Mouse (Mus musculus) G1E (cell line): ENCODE data around the gene Cbx4. TPM values are rescaled to one million over a fixed set of nuclear protein-coding genes. Genes with fewer than 3 reads are reported as not detected.

Experiments used
- ATAC-seq: 2 replicates; pipeline ENCODE4 v1.8.0; 2016; ENCODE audit warnings: mild to moderate bottlenecking; ENCODE audit not compliant: insufficient number of reproducible peaks, poor library complexity, low FRiP score, severe bottlenecking; ENCODE audit errors: extremely low read depth
- DNase-seq: peaks from one replicate; pipeline ENCODE4 v3.0.0; 2012; ENCODE audit warnings: low spot score
- H3K27me3 ChIP-seq: 2 replicates; pipeline ENCODE4 v1.6.1; 2012; ENCODE audit warnings: mild to moderate bottlenecking, low read length, inconsistent platforms; ENCODE audit not compliant: insufficient read depth
- H3K36me3 ChIP-seq: replicated peaks from 2 replicates; pipeline ENCODE3; 2012; ENCODE audit warnings: mild to moderate bottlenecking, inconsistent platforms
- H3K4me1 ChIP-seq: 2 replicates; pipeline ENCODE4 v1.6.1; 2012; ENCODE audit warnings: low read depth, low read length, inconsistent platforms, mixed read lengths; ENCODE audit not compliant: insufficient read depth
- H3K4me3 ChIP-seq: 2 replicates; pipeline ENCODE4 v1.5.1; 2012; ENCODE audit warnings: low read depth, mild to moderate bottlenecking, inconsistent platforms, low read length, moderate library complexity, mixed read lengths
- H3K9me3 ChIP-seq: replicated peaks from 2 replicates; pipeline ENCODE4 v1.6.1; 2012; ENCODE audit warnings: inconsistent platforms
- CTCF ChIP-seq: IDR thresholded peaks from 2 replicates; pipeline ENCODE4 v1.5.1; 2012; ENCODE audit warnings: low read depth, low read length, inconsistent platforms, mixed read lengths
- GATA1 ChIP-seq: IDR thresholded peaks from 2 replicates; pipeline ENCODE4 v1.6.1; 2012; ENCODE audit warnings: borderline replicate concordance, low read length, inconsistent platforms, mixed read lengths
- GATA2 ChIP-seq: IDR thresholded peaks from 2 replicates; pipeline ENCODE4 v1.6.1; 2012; ENCODE audit warnings: low read depth, low read length, inconsistent platforms, borderline replicate concordance
- POLR2AphosphoS5 ChIP-seq: IDR thresholded peaks from 2 replicates; pipeline ENCODE4 v1.6.1; 2012; ENCODE audit warnings: low read depth, low read length, inconsistent platforms; ENCODE audit not compliant: insufficient replicate concordance
- TAL1 ChIP-seq: conservative IDR thresholded peaks from 2 replicates; pipeline ENCODE4 v1.6.1; 2012; ENCODE audit warnings: low read depth, low read length, inconsistent platforms, mixed read lengths
- polyA plus RNA-seq: library from polyadenylated mRNA; stranded (reverse); fragments of >175 nt; gene quantifications from 2 replicates; pipeline ENCODE4 v1.2.3, GENCODE M21; 2012
- total RNA-seq, 2 experiments: library from RNA; stranded (forward) in 1 of 2; stranded (reverse) in 1 of 2; fragments of 200-1000 nt in 1 of 2; fragments of >200 nt in 1 of 2; fragmentation: Nextera tagmentation in 1 of 2; gene quantifications; 2 replicates each; pipeline ENCODE4 v1.2.3; 2014 to 2017

The Cbx4 gene
- total and polyA plus RNA-seq, 3 experiments: 0.03 TPM; not detected in 2

GRCm38 (mm10) chr11:119091598-119091991, 5.6 kb upstream of the Cbx4 start:
- Histone ChIP-seq H3K4me3 (no peak overlapping the region), H3K27me3 (no peaks in the 10 kb centered on the region), H3K4me1 (no peaks in the 10 kb centered on the region), H3K36me3 (no peaks in the 10 kb centered on the region), H3K9me3 (peaks cover 78% of the 10 kb centered on the region)
- DNase-seq (no peak), ATAC-seq (no peak)
- no peak for TF ChIP-seq GATA2
- no peak for TF ChIP-seq POLR2AphosphoS5
- TF ChIP-seq TAL1: no peak
- TF ChIP-seq CTCF: no peak
- no peak for TF ChIP-seq GATA1

DNA sequence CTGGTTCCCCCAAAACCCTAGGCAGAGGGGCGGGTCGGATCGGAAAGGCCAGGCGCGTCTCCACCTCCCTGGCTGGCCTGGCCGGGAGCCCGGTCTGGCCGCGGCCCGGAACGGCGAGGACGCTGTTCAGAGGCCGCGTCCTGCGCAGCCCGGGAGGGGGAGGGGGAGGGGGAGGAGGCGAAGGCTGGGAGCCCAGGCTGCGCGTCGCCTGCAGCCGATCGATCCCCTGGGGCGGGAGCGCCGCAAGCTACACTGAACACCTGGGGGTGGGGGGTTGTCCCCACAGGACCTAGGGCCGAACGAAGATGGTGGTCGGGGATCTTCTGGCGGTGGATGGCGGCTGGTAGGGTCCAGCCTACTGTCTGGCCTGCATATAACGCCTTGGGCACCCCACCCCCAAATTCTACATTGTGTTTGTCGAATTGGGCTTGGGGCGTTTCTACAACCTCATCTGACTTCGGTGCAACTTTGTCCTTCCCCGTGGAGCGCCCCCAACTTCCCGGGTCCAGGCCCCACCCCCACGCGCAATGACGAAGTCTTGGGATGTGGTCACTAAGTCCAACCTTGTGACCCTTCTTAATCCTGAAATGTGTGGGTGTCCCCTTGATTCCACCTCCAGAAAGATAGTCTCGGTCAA, 5.1 kb upstream of the Cbx4 start:
- DNase-seq: no peak
- Histone ChIP-seq H3K27me3 (no peaks in the 10 kb centered on the region), H3K9me3 (peaks cover 81% of the 10 kb centered on the region), H3K36me3 (no peaks in the 10 kb centered on the region), H3K4me1 (no peaks in the 10 kb centered on the region), H3K4me3 (no peak overlapping the region; the same call in 1 of the 2 replicates)
- ATAC-seq: no peak
- no peak for TF ChIP-seq POLR2AphosphoS5
- TF ChIP-seq TAL1: no peak

DNA sequence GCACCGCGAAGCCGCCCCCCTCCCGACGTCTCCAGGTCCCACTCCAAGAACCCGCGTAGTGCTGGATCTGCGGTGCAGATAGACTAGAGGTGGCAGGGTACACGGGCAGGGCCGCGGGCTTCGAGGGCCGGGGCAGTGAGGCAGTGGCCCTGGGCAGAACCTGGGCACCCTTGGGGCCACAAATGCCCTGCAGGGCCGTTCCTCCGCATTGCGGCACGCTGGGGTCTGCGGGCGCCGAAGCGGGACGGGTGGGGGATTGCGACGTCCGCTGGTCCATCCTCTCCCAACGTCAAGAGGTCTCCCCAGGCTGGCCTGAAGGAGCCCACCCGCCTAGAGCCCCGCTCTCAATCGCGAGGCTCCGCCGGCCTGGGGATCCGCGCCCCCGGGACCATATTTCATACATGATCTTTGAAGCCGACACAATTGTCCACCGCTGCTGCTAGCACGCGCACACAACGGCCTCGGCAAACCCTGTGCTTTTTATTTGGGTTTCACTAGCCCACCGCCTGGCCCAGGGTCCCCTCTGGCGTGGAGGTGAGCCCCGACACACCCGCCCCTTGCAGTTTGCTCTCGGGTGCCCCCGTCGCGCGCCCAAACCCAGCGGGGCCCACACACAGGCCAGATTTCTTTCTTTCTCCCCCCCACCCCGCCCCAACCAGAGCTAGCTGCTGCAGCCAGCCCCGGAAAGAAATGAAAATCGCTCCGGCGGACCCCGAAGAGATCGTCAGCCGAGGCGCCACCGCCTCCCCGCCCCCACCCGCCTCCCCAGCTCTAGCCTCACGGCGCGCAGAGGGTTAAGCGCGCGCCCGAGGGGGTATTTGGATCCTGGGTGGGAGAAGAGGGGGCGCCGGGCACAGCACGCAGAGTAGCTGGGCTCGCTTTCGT, 4.3 kb upstream of the Cbx4 start:
- Histone ChIP-seq H3K4me1 (no peaks in the 10 kb centered on the region), H3K36me3 (no peaks in the 10 kb centered on the region), H3K4me3 (peak overlapping the region; percentile 16; the same call in 1 of the 2 replicates), H3K9me3 (peaks cover 83% of the 10 kb centered on the region), H3K27me3 (no peaks in the 10 kb centered on the region)
- DNase-seq (no peak), ATAC-seq (no peak)
- TF ChIP-seq GATA1: no peak
- TF ChIP-seq CTCF: no peak
- TF ChIP-seq GATA2: no peak
- TF ChIP-seq POLR2AphosphoS5: no peak
- no peak for TF ChIP-seq TAL1

DNA sequence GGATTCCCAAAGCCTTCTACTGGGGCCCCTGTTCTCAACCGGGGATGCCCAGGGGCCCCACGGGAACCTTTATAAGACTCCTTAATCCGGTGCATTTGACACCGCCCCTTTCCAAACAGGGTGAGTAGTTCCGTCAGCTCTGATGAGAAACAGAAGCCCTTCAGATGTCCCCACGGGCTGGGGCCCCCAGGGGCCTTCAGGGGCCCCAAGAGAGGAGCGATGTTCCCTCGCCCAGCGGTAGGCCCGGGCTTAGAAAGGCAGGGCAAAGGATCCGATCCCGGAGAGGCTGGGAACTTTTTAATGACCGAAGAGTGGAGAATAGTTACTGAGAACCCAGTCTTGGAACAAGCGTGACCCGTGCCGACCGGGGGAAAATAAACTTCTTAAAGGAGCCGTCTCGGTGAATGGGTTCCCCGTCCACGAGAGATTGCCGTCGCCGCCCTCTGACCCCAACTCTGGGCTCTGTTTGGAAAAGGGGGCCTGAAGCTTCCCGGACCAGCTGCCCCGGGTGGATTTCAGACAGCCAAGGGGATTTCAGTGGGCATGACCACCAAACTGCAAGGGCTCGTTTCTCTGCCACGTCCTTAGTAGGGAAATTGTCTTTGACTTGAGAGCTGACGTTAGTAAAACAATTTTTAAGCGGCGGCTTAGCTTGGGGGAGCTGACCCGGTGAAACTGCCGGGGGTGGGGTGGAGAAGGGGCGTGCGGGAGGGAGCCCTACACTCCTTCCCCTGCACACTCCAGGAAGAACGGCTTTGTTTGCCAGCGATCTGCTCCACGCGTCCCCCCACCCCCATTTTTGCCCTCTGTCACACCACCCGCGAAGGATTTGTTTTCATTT, 3.4 kb upstream of the Cbx4 start:
- Histone ChIP-seq H3K9me3 (peaks cover 83% of the 10 kb centered on the region), H3K27me3 (no peaks in the 10 kb centered on the region), H3K36me3 (no peaks in the 10 kb centered on the region), H3K4me3 (no peak overlapping the region), H3K4me1 (no peaks in the 10 kb centered on the region)
- DNase-seq: no peak
- no peak for TF ChIP-seq GATA2
- TF ChIP-seq CTCF: no peak
- no peak for TF ChIP-seq GATA1
- TF ChIP-seq POLR2AphosphoS5: no peak
- no peak for TF ChIP-seq TAL1
- no peak for ATAC-seq

- ATAC-seq (no peak), DNase-seq (no peak)
- no peaks in the 10 kb centered on the region for H3K4me1 ChIP-seq
- TF ChIP-seq GATA2 (no peak), TAL1 (no peak), POLR2AphosphoS5 (no peak), GATA1 (no peak), CTCF (no peak)
- H3K27me3 ChIP-seq: no peaks in the 10 kb centered on the region
- H3K36me3 ChIP-seq: no peaks in the 10 kb centered on the region
- no peak overlapping the region; the same call in 1 of the 2 replicates for H3K4me3 ChIP-seq
- H3K9me3 ChIP-seq: peaks cover 88% of the 10 kb centered on the region
These were observed 2.6 kb upstream of the Cbx4 start for GRCm38 (mm10) chr11:119088391-119089234.
